In genomic region chr1:125996540-125996939, GRCm38 (mm10) we compare ENCODE assay signal across 11 mouse cellular contexts.
A peak's percentile ranks its signal among the peaks of the same experiment; 100 is the strongest.
DNase-seq lines count a peak whose midpoint lies in the region; ATAC-seq and TF ChIP-seq lines count a peak whose summit lies in the region.
"Had no signal": no experiment of that assay in that cellular context is flagged by ENCODE, and none has a peak within 500 bp of the region (broad histone marks: within the 10 kb centered on the region; RNA-seq: fewer than 3 reads in every experiment).

No protein-coding gene starts in this region.

- WGBS in hindbrain, postnatal 0 days = 36% methylated on average over 3 of the region's 3 CpGs
- WGBS in midbrain, embryonic 15.5 days = 46% methylated on average over 3 of the region's 3 CpGs

- H3K27me3 ChIP-seq in hindbrain, postnatal 0 days (ENCODE audit: insufficient read depth, low read length) = no peaks in the 10 kb centered on the region
- H3K27me3 ChIP-seq in midbrain, embryonic 15.5 days (replicated peaks) = no peaks in the 10 kb centered on the region

- H3K27ac ChIP-seq in hindbrain, postnatal 0 days = no peak overlapping the region
- no peak overlapping the region for H3K27ac ChIP-seq in midbrain, embryonic 15.5 days

- H3K4me1 ChIP-seq in hindbrain, postnatal 0 days (ENCODE audit: insufficient read depth, low read length) = 0 out of 2 replicates have a peak, but pooled peaks cover 4% of the 10 kb centered on the region
- H3K4me1 ChIP-seq in midbrain, embryonic 15.5 days = 0 out of 2 replicates have a peak, but pooled peaks cover 2% of the 10 kb centered on the region

- no peak overlapping the region for H3K4me3 ChIP-seq in hindbrain, postnatal 0 days (ENCODE audit: low read length)
- no peak overlapping the region for H3K4me3 ChIP-seq in midbrain, embryonic 15.5 days

- peak; percentile 36 to 66 for DNase-seq in layer of hippocampus, adult 18-20 months (ENCODE audit: low spot score in 2 of 2)
- DNase-seq in layer of hippocampus, adult 9-10 months (ENCODE audit: low spot score) = no peak
- peak; percentile 10 for DNase-seq in embryo, embryonic 9.5 days (ENCODE audit: extremely low spot score)
- DNase-seq in hindbrain, postnatal 0 days (ENCODE audit: low spot score) = peak; percentile 20
- no peak for DNase-seq in MN1 (ENCODE audit: low spot score)
- no peak for DNase-seq in testis, postnatal 10 days (ENCODE audit: low spot score)
- no peak for DNase-seq in kidney, postnatal 14 days
- DNase-seq: heart, postnatal 4 days; kidney, postnatal 25 days had no signal

- no peaks in the 10 kb centered on the region for H3K9me3 ChIP-seq in hindbrain, postnatal 0 days (ENCODE audit: low read length)
- H3K9me3 ChIP-seq in midbrain, embryonic 15.5 days = no peaks in the 10 kb centered on the region

- H3K36me3 ChIP-seq in hindbrain, postnatal 0 days (ENCODE audit: insufficient read depth, low read length) = no peaks in the 10 kb centered on the region
- no peaks in the 10 kb centered on the region for H3K36me3 ChIP-seq in midbrain, embryonic 15.5 days (replicated peaks)

- no peak for TF ChIP-seq CTCF in hindbrain, postnatal 0 days (IDR thresholded peaks at IDR 0.05; ENCODE audit: low read depth)

- no peak overlapping the region for H3K9ac ChIP-seq in hindbrain, postnatal 0 days (replicated peaks; ENCODE audit: low read length)
- H3K9ac ChIP-seq in midbrain, embryonic 15.5 days = no peak overlapping the region

- peak; percentile 49; the same call in 1 of the 2 replicates for ATAC-seq in hindbrain, postnatal 0 days
- ATAC-seq in midbrain, embryonic 15.5 days (replicated peaks) = 0 out of 2 replicates have a peak, but pooled peaks have one; percentile 37
- ATAC-seq: CD4-positive, CD25-positive, alpha-beta regulatory T cell, adult 4 months had no signal

- H3K4me2 ChIP-seq in hindbrain, postnatal 0 days (ENCODE audit: low read depth, low read length) = no peak overlapping the region
- no peak overlapping the region for H3K4me2 ChIP-seq in midbrain, embryonic 15.5 days

Comparison
In these comparisons a context has a peak if more than half of its experiments do, and no peak if none do; other contexts are left out.
1. DNase-seq: peak in layer of hippocampus, adult 18-20 months (2 of 2), embryo, embryonic 9.5 days (single experiment) and hindbrain, postnatal 0 days (single experiment); none in layer of hippocampus, adult 9-10 months (single experiment), MN1 (single experiment), testis, postnatal 10 days (single experiment) and kidney, postnatal 14 days (single experiment).